Mouse (Mus musculus): Measurements from ENCODE around the gene Dbndd1. TPM values are rescaled to one million over a fixed set of nuclear protein-coding genes. Genes with fewer than 3 reads are reported as not detected.
"Not testable (repeated sequence)": the region's sequence is repeated elsewhere in the genome, so short reads cannot be mapped to it uniquely, and the experiment has no call there.

Dbndd1 gene
- total RNA-seq, 2 experiments from 2014 or later, result not detected

DNA sequence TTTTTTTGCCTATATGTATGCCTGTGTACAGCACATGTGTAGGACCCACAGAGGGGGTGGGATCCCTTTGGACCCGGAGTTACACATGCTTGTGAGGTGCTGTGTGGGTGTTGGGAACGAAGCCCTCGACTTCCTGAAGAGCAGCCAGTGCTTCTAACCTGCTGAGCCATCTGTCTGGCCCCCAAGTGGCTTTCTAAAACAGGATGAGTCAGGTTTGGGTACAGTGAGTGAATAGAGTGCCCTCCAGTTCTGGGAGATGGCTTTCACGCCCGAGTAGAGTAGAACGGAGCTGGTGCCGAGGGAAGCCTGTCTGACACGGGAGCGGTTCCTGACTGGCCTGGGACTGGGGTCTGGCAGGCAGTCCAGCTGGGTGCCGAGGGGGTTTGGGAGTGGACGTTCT lies 15.7 kb downstream of the Dbndd1 start:
- intact Hi-C loops (cut with DNase I), result no loop called here

DNA sequence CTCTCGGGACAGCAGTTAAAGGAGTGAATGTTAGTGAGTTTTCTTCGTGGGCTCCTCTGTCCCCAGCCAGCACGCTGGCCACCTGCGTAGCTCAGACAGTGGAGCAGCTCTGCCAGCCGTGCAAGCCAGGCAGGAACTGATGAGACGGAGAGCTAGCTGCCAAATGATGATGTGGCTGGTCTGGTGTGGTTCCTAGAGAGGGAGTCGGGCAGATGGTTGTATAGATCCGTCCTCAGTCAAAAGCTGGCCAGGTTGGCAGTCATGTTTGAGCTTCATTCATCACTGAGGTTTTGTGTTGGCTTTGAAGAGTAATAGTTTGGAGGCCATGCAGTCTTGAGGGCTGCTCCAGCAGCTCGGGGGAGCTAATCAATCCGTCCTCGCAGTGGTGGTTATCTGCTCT lies 16.3 kb downstream of the Dbndd1 start:
- no peak for DNase-seq (ENCODE audit: low spot score)
- intact Hi-C loops (cut with DNase I), result no loop called here

More for the DNA sequence above, 15.7 kb downstream of the Dbndd1 start:
- DNase-seq (ENCODE audit: low spot score), result no peak

DNA sequence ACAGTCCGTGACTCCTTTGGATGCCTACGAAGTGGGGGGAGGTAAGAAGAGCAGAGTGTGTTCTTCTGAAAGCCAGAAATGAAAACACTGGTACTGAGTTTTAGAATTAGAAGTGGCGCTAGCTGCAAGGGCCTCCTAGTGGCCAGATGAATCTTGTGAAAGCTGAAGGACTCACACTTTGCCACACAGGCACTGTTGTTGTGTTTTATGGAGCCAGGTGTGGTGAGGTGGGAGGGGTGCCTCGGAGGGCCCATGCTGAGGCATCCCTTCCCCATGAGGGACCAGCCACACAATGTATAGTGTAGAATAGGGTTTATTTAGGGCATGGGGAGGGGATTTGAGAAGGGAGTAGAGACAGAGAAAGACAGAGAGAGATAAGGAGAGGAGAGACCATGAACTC lies 17.6 kb downstream of the Dbndd1 start:
- no peak for DNase-seq (ENCODE audit: low spot score)
- intact Hi-C loops (cut with DNase I), result no loop called here

DNA sequence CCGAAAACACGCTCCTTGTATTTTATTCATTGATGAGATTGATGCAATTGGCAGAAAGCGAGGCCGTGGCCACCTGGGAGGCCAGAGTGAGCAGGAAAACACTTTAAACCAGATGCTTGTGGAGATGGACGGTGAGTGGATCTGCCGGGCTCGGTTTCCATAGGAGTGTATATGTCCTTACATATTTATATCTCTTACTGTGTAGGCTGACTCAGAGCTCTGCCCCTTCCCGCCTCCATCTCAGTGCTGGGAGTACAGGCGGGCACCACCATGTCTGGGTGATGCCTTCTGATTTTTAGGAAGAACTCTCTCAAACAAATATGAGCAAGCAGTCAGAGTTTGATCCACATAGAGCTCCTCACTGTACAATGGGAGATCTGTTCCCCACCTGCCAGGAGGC lies 22.4 kb downstream of the Dbndd1 start:
- DNase-seq (ENCODE audit: low spot score), result no peak
- intact Hi-C loops (cut with DNase I), result no loop called here

DNA sequence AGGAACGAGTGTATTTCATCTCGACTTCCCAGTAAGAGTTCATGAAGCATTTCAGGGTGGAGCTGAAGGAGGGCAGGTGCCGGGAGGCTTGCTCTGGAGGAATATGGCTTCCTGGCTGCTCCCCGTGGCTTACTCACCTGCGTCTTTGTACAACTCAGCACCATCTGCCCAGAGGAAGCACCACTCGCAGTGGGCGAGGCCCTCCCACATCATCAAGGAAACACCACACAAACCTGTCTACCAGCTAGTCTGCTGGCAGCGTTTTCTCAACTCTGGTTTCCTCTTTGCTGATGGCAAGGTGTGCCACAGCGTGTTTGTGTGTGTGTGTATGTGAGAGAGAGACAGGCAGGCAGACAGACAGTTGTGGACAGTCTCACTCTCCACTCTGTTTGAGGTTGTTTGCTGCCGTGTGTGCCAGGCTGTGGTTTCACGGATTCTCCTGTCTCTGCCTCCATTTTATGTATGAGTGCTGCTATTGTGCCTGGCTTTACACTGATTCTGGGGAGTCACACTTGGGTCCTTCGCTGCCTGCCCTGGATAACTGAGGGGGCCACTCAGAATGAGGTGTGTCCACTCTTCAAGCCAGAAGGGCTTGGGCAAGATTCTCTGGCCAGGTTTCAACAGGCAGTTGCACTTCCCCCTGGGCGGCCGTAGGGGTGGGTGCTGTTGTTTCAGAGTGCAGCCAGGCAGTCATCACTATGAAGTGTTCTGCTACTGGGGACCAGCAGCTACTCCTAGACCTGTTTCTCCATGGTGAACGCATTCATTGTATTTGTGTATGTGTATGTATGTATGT lies 23.8 kb downstream of the Dbndd1 start:
- no peak for DNase-seq (ENCODE audit: low spot score)
- intact Hi-C loops (cut with DNase I), result no loop called here

DNA sequence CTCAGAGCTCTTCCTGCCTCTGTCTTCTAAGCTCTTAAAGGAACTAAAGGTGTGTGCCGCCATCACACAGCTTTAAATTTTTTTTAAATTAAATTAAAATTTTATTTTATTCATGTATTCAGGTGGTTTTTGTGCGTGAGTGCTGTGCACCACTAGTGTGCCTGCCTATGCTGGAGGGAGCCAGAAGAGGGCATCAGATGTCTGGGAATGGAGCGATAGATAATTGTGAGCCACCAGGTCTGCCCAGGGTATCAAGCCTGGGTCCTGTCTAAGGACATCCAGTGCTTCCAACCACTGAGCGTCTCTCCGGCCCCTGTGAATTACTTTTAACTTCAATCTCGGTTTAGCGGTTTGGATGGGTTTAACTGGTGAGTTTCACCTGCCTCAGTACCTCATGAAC lies 32.6 kb downstream of the Dbndd1 start:
- intact Hi-C loops (cut with DNase I), result loop anchor here (5.0 kb wide), 1 partner anchor 145 kb away; no protein-coding TSS in a partner anchor
- no peak for DNase-seq (ENCODE audit: low spot score)

DNA sequence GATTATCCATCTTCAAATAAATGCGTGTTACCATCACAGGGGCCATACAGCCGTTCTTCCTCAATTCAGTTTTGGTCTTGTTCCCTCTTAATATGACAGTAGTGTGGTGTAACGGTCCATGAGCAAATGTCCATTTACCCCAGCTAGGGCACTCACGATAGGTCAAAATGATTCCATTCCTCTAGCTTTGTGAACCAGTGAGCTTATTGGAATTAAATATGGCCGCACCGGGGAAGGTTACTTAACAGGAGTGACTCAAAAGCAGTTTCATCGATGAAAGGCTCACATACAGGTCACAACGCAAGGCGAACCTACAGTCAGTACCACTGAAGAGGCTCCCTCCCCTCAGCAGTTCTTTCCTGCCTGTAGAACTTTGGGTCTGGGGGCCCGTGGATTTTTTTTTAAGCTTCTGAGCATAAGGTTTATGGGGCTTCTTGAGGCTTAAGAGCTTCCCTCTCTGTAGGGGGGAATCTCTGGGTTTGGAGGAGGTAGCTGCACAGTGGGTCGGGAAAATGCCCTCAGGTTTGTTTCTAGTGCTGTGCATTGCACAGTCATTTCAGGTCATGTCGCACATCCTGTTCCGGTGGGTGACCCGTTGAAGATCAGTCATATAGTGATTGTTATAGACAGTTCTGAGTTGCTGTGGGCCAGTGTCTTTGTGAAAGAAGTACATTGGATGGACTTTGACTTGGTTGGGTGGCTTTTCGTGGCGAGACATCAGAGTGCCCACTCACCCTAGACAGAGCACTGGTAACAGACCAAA lies 36.6 kb downstream of the Dbndd1 start:
- intact Hi-C loops (cut with DNase I), result no loop called here
- no peak for DNase-seq (ENCODE audit: low spot score)

DNA sequence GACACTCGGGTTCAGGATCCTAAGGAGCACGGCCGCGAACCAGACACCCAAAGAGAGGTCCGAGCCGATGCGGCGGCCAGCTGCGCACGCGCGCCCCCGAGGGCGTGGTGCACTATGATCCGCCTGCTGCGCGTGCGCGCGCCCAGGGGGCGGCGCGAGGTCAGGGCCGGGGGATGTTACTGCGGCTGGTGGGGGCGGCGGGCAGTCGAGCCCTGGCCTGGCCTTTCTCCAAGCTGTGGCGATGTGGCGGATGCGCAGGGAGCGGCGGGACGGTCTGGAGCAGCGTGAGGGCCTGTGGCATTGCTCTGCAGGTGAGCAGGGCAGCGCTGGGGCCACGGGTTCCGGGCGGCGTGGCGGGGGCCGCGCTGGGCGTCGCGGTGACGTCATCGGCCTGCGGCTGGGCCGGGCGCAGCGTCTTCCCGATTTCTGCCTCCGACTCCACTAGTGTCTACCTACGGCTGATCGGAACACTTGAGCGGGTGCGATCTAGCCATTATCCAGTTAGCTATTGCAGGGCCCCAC lies 37.5 kb downstream of the Dbndd1 start, which contains the start of gene Afg3l1:
TSS of gene Afg3l1 (plus strand) at position 167 of the 522 bp plus-strand sequence.
- DNase-seq (ENCODE audit: low spot score), result peak; percentile 90
- intact Hi-C loops (cut with DNase I), result loop anchor here (1.0 kb wide), 1 partner anchor 35 kb away; no protein-coding TSS in a partner anchor

DNA sequence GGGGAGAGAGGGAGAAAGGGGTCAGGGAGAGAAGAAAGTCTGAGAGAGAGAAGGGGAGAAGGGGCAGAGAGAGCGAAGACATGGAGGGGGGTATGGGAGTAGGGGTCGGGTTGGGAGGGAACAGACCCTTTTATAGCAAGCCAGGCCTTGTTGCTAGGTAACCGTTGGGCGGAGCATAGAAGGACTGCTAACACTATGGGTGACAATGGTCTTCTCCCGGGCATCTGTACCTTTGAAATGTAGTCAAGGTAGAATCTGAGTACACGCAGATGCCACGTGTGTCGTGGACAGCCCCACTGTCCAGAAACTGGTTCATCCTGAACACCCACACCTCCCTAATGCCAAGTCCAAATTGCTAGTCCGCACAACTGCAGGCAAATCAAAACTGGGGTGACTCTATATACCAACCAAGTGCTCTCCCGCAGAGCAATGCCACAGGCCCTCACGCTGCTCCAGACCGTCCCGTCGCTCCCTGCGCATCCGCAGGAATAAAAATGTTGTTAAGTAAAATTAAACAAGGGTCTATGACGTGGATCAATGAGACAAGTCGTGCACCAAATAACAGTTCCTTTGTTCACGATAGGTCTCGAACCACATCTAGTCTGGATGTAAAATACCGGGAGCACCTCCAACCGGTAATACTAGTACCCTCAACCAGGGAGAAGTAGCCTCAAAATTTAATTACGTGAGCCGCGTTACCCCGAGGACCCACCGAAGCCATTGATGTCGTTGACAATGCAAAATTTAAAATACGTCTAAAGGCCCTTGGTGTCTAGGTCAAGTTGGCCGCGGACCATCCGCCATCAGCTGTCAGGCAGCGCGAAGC lies 38.1 kb downstream of the Dbndd1 start:
- DNase-seq (ENCODE audit: low spot score), result no peak
- intact Hi-C loops (cut with DNase I), result loop anchor here (1.0 kb wide), 1 partner anchor 35 kb away; no protein-coding TSS in a partner anchor

DNA sequence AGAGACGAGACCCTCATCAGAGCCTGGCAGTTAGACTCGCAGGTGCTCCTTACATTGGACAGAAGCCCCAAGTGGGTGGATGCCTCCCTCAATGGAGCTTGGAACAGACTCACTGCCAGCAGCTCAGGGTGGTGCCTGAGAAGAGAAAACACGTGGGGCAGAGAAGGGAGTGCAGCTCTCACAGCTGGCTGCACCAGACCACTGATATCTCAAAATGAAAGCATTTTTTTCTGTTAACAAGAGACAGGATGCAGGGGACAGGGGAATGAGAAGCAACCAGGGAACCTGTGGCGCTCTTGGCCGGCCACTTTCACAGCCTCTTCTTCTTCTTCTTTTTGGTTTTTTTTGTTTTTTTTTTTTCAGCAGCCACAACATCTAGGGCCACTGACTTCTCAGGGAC lies 40.7 kb downstream of the Dbndd1 start:
- DNase-seq (ENCODE audit: low spot score); intact Hi-C loops (cut with DNase I): not testable (repeated sequence)

DNA sequence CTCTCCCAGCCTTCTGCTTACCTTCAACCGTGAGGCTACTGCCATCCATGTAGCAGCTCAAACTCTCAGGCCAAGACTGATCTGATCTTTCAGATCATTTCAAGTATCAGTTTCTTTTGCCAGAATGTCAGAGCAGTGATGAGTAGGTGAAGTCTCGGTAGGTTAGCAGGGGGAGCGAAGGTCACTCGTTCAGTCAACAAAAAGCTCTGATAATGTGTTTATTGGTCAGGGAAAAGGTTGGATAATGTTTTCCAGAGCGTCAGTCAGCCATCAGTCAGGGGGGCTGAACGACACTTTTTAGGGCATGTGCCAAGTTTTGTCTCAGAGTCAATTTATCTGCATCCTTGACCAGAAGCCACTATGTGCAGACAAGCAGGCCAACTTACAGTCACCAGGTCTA lies 42.3 kb downstream of the Dbndd1 start:
- intact Hi-C loops (cut with DNase I); DNase-seq (ENCODE audit: low spot score): not testable (repeated sequence)

DNA sequence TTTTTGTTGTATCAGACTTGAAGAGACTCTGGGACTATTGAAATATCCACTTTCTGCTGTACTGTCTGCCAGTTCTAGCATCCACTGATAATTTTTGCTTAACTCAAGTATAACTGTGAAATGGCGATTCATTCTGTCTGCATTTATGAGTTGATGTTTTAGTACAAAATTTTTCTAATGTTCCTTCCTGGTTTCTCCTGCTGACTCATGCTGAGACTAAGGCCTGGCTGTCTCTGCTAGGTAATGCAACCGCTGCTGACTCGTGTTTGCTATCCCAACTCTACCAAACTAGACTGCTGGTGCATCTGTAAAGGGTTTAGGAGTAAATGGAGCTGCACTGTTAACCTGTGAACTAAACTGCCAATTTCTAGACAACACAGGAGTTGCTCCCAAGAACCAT lies 47.8 kb downstream of the Dbndd1 start:
- intact Hi-C loops (cut with DNase I), result no loop called here
- no peak for DNase-seq (ENCODE audit: low spot score)

DNA sequence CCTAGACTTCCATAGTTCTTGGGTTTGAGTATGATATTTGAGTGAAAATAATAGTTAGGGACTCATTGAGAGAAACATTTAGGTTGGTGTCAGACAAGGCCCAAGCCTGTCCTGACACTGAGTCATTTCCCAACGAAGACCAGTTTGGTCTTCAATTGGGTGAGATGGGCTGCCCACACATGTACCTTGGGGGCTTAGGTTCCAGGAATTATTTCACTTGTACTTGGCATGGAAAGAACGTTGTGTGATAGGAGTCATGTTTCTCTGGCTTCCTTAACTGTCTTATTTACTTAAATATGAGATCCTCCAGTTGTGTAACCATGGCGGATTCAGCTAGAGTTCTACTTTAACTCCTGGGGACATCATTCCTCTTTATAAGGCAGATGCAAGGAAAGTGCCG lies 51.6 kb downstream of the Dbndd1 start:
- DNase-seq (ENCODE audit: low spot score), result no peak
- intact Hi-C loops (cut with DNase I), result no loop called here

Other genes with a start within 250 kb of the Dbndd1 start
- 1 to 10 TPM; 1.7 to 3.0 TPM for gene Fanca, start 196.9 kb downstream of the Dbndd1 start, total RNA-seq (2021)
- under 1 TPM; 0.10 to 0.20 TPM for gene Spire2, start 182.8 kb downstream of the Dbndd1 start, total RNA-seq (2021)
- gene Tcf25, start 141.7 kb downstream of the Dbndd1 start, total RNA-seq (2021), result 100 to 1,000 TPM; 113 to 157 TPM
- gene Mc1r, start 108.4 kb downstream of the Dbndd1 start, total RNA-seq (2021), result not detected
- under 1 TPM; 0.25 to 0.34 TPM for gene Tubb3, start 104.0 kb downstream of the Dbndd1 start, total RNA-seq (2021)
- gene Def8, start 91.9 kb downstream of the Dbndd1 start, total RNA-seq (2021), result 10 to 100 TPM; 56.9 to 59.6 TPM
- gene Afg3l1, start 37.6 kb downstream of the Dbndd1 start, total RNA-seq (2021), result 10 to 100 TPM; 58.0 to 58.2 TPM
- 1 to 10 TPM; 4.6 TPM for gene Gas8, start 3.4 kb upstream of the Dbndd1 start, total RNA-seq (2021)
- 1 to 10 TPM; 6.4 to 7.7 TPM for gene Rhou, start 138.5 kb upstream of the Dbndd1 start, total RNA-seq (2021)